Mouse (Mus musculus) liver, embryonic 15.5 days (tissue): ENCODE data around the gene Mpped1. TPM values are rescaled to one million over a fixed set of nuclear protein-coding genes. Genes with fewer than 3 reads are reported as not detected.

ENCODE experiments used
- ATAC-seq: fragments of 200-750 bp; cut with Nextera tagmentation; 2 replicates; pipeline ENCODE4 v1.8.0; 2017; ENCODE audit warnings: moderate number of reproducible peaks, mild to moderate bottlenecking, moderate library complexity; ENCODE audit not compliant: insufficient read depth
- H3K27ac ChIP-seq: fragments of 300-500 bp; sonication (generic); replicated peaks from 2 replicates; pipeline ENCODE4 v1.5.1; 2015; ENCODE audit warnings: mild to moderate bottlenecking, inconsistent platforms
- H3K27me3 ChIP-seq: fragments of 300-500 bp; sonication (generic); 2 replicates; pipeline ENCODE4 v1.6.1; 2015; ENCODE audit warnings: mild to moderate bottlenecking, inconsistent platforms
- H3K36me3 ChIP-seq: fragments of 300-500 bp; sonication (generic); replicated peaks from 2 replicates; pipeline ENCODE4 v1.6.1; 2015; ENCODE audit warnings: moderate library complexity, mild to moderate bottlenecking, inconsistent platforms
- H3K4me1 ChIP-seq: fragments of 300-500 bp; sonication (generic); replicated peaks from 2 replicates; pipeline ENCODE4 v1.6.1; 2015; ENCODE audit warnings: inconsistent platforms
- H3K4me2 ChIP-seq: fragments of 300-500 bp; sonication (generic); 2 replicates; pipeline ENCODE4 v1.6.1; 2015; ENCODE audit warnings: moderate library complexity, mild to moderate bottlenecking, inconsistent platforms
- H3K4me3 ChIP-seq: fragments of 300-500 bp; sonication (generic); replicated peaks from 2 replicates; pipeline ENCODE4 v1.5.1; 2015; ENCODE audit warnings: mild to moderate bottlenecking, inconsistent platforms
- H3K9ac ChIP-seq: fragments of 300-500 bp; sonication (generic); 2 replicates; pipeline ENCODE4 v1.6.1; 2015; ENCODE audit warnings: moderate library complexity, mild to moderate bottlenecking, inconsistent platforms
- H3K9me3 ChIP-seq: fragments of 300-500 bp; sonication (generic); replicated peaks from 2 replicates; pipeline ENCODE4 v1.6.1; 2016; ENCODE audit warnings: inconsistent platforms
- WGBS: fragments of 180-500 bp; shearing (Covaris S2); methylation state at CpG from one replicate; pipeline ENCODE4 v1.1.7; 2015; ENCODE audit warnings: mixed read lengths; ENCODE audit not compliant: insufficient replicate concordance; 5-methylcytosine and 5-hydroxymethylcytosine counted together
- polyA plus RNA-seq: library from polyadenylated mRNA; unstranded; fragments of >200 nt; fragmentation: Nextera tagmentation; extraction: Ambion mirVana; gene quantifications from 2 replicates; pipeline ENCODE4 v1.2.1, GENCODE M21; 2015

Gene Mpped1
- polyA plus RNA-seq, 1 experiment from 2014 or later: 0.17 TPM

DNA sequence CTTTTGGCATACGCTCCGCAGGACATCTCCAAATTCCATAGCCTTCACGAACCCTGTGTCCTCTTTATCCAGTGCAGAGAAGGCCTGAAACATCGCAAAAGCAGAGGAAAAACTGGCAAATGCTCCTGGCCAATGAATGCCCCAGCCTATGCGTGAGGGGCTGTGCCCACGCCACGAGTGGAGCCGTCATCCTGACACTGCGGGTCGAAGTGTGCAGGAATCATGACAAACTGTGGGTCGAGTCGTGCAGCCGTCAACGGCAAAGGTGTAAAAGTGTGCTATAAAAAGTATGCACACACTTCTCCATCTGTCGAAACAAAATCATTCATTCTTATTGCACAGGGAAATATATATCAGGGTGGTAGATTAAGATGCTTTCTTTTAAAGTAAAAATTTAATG, 113.6 kb downstream of the Mpped1 start:
- no peaks in the 10 kb centered on the region for H3K4me1 ChIP-seq
- no peak overlapping the region for H3K4me2 ChIP-seq
- H3K9ac ChIP-seq: no peak overlapping the region
- H3K27ac ChIP-seq: no peak overlapping the region
- 74% methylated on average over 15 of the region's 15 CpGs for WGBS
- H3K36me3 ChIP-seq: no peaks in the 10 kb centered on the region
- no peaks in the 10 kb centered on the region for H3K9me3 ChIP-seq
- no peaks in the 10 kb centered on the region for H3K27me3 ChIP-seq
- ATAC-seq: no peak
- H3K4me3 ChIP-seq: no peak overlapping the region

DNA sequence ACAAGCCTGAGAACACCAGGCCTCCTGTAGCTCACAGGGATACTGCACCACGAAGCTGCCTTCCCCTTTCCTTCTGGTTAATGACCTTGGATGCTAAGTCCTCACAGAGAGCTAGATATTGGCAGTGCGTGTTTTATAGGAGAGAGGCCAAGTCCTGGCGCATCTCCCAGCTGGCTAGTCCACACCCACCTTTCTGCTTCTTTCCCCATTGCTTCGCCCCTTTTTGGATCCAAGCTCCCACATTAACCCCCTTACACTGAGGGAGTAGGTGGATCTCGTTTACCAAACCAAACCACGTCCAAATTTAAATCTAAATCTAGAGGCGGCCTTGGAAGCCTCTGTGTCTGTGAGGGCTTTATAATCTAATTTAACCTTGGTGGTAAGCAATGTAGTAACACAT, 115.0 kb downstream of the Mpped1 start:
- Histone ChIP-seq H3K4me2 (no peak overlapping the region), H3K9ac (no peak overlapping the region), H3K4me1 (no peaks in the 10 kb centered on the region), H3K9me3 (no peaks in the 10 kb centered on the region), H3K27me3 (no peaks in the 10 kb centered on the region), H3K4me3 (no peak overlapping the region), H3K36me3 (no peaks in the 10 kb centered on the region), H3K27ac (no peak overlapping the region)
- 58% methylated on average over 7 of the region's 7 CpGs for WGBS
- ATAC-seq: no peak

DNA sequence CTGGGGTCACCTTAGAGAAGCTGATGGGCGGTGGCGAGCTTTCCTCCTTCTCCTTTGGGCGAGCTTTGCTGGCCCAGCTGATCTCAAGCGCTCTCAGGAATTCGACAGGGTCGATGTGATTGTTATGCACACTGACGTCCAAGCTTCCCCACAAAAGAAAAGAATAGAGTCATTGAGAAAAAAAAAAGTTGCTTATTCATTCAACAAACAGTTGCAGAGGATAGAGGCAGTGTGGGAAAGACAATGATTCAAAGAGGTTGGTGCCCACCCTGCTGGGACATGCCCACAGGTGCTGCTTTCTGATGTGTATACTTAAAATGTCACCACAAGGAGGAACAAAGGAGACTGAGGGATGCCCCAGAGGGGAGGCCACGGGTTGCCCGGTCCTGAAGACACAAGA, 116.7 kb downstream of the Mpped1 start:
- H3K36me3 ChIP-seq: no peaks in the 10 kb centered on the region
- no peak overlapping the region for H3K27ac ChIP-seq
- no peak for ATAC-seq
- WGBS: 42% methylated on average over 9 of the region's 9 CpGs
- no peaks in the 10 kb centered on the region for H3K4me1 ChIP-seq
- no peak overlapping the region for H3K4me2 ChIP-seq
- no peaks in the 10 kb centered on the region for H3K27me3 ChIP-seq
- H3K4me3 ChIP-seq: no peak overlapping the region
- H3K9me3 ChIP-seq: no peaks in the 10 kb centered on the region
- H3K9ac ChIP-seq: no peak overlapping the region

DNA sequence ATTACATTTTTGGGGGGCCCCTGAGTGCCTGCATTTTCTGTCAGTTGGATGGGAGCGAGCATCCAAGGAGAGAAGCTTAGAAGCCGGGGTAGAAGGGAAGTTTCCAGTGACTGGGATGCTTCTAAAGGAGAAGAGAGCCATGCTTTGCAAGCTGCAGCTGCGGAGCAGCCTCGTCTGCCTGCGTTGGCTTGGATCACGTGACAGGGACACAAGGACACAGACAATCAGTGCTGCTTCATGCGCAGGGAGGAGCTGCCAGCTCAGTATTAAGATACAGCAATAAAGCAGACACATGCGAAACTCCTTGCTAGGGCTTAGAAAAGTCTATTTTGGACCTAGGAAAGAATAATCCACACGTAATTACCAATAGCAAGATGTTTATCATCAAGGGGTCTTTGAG, 118.0 kb downstream of the Mpped1 start:
- no peak for ATAC-seq
- no peak overlapping the region for H3K4me3 ChIP-seq

DNA sequence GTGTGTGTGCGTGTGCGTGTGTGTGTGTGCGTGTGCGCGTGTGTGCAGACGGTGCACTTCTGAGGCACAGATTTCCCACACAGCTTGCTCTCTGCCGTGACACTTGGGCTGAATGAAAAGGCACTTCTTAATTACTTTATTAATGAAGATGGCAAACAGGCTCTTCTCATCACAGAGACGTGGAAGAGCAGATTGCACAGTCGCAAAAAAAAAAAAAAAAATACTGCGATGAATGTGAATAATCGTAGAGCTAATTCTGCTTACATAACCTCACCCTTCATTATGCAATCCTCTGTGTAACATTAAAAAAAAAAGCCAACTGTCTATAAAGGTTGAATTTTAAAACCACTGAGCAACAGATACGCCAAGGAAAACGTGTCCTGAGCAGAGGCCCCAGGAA, 127.2 kb downstream of the Mpped1 start:
- Histone ChIP-seq H3K9me3 (no peaks in the 10 kb centered on the region), H3K4me2 (no peak overlapping the region), H3K4me1 (no peaks in the 10 kb centered on the region), H3K4me3 (no peak overlapping the region), H3K36me3 (no peaks in the 10 kb centered on the region), H3K27ac (no peak overlapping the region), H3K9ac (no peak overlapping the region), H3K27me3 (no peaks in the 10 kb centered on the region)
- no peak for ATAC-seq
- WGBS: 78% methylated on average over 13 of the region's 13 CpGs

More for the DNA sequence above, 118.0 kb downstream of the Mpped1 start:
- H3K36me3 ChIP-seq: no peaks in the 10 kb centered on the region
- no peak overlapping the region for H3K27ac ChIP-seq
- no peaks in the 10 kb centered on the region for H3K27me3 ChIP-seq
- no peaks in the 10 kb centered on the region for H3K9me3 ChIP-seq
- no peak overlapping the region for H3K4me2 ChIP-seq
- no peaks in the 10 kb centered on the region for H3K4me1 ChIP-seq
- WGBS: 49% methylated on average over 9 of the region's 9 CpGs
- H3K9ac ChIP-seq: no peak overlapping the region

Other genes starting within 250 kb of the Mpped1 start
- gene Tspo, start 215.9 kb upstream of the Mpped1 start, polyA plus RNA-seq: 202 and 217 TPM in 2 replicates
- 15.4 and 16.8 TPM in 2 replicates for gene Mcat, start 215.7 kb upstream of the Mpped1 start, polyA plus RNA-seq
- 35.6 and 38.5 TPM in 2 replicates for gene Ttll12, start 184.3 kb upstream of the Mpped1 start, polyA plus RNA-seq
- gene Scube1, start 54.4 kb upstream of the Mpped1 start, polyA plus RNA-seq: 0.16 and 0.24 TPM in 2 replicates